Mouse (Mus musculus): ENCODE measurements at regions not wholly inside any gene's neighbourhood (a gene's known extent, or its start where the extent isn't known, plus 50 kb on each side); places are given as distances from the start of the nearest gene placed in this dataset.

GRCm38 (mm10) chr1:83728810-83729209 is 320.8 kb upstream of the Sphkap start:
- TF ChIP-seq CEBPB (IDR thresholded peaks at IDR 0.05; ENCODE audit: insufficient read depth, poor library complexity, severe bottlenecking) = no peak
- TF ChIP-seq POLR2AphosphoS2 (IDR thresholded peaks at IDR 0.05; ENCODE audit: insufficient read length, low read depth) = no peak
- TF ChIP-seq REST (IDR thresholded peaks at IDR 0.05; ENCODE audit: insufficient read depth, insufficient read length) = no peak
- no peak for TF ChIP-seq TCF3 (IDR thresholded peaks at IDR 0.05; ENCODE audit: insufficient read length, low read depth)
- TF ChIP-seq POLR2A (IDR thresholded peaks at IDR 0.05; ENCODE audit: insufficient read length, low read depth) = no peak
- TF ChIP-seq SRF (IDR thresholded peaks at IDR 0.05; ENCODE audit: control insufficient read depth, insufficient read length, low read depth) = no peak
- no peak overlapping the region for H3ac ChIP-seq (ENCODE audit: control insufficient read depth, insufficient read length)
- no peaks in the 10 kb centered on the region for H3K27me3 ChIP-seq (ENCODE audit: control insufficient read depth, insufficient read depth, insufficient read length)
- no peaks in the 10 kb centered on the region for H3K79me2 ChIP-seq (ENCODE audit: control insufficient read depth, insufficient read depth)
- no peak overlapping the region for H3K4me2 ChIP-seq (ENCODE audit: low read depth)
- H3K36me3 ChIP-seq (ENCODE audit: control insufficient read depth, insufficient read depth) = no peaks in the 10 kb centered on the region
- H3K4me3 ChIP-seq = no peak overlapping the region

GRCm38 (mm10) chr1:83727938-83728337 is 319.9 kb upstream of the Sphkap start:
- Histone ChIP-seq H3ac (ENCODE audit: control insufficient read depth, insufficient read length) (no peak overlapping the region), H3K4me2 (ENCODE audit: low read depth) (no peak overlapping the region), H3K36me3 (ENCODE audit: control insufficient read depth, insufficient read depth) (no peaks in the 10 kb centered on the region), H3K27me3 (ENCODE audit: control insufficient read depth, insufficient read depth, insufficient read length) (no peaks in the 10 kb centered on the region), H3K4me3 (no peak overlapping the region), H3K79me2 (ENCODE audit: control insufficient read depth, insufficient read depth) (no peaks in the 10 kb centered on the region)
- no peak for TF ChIP-seq CEBPB (IDR thresholded peaks at IDR 0.05; ENCODE audit: insufficient read depth, poor library complexity, severe bottlenecking)
- no peak for TF ChIP-seq TCF3 (IDR thresholded peaks at IDR 0.05; ENCODE audit: insufficient read length, low read depth)
- TF ChIP-seq E2F4 (IDR thresholded peaks at IDR 0.05; ENCODE audit: insufficient read depth) = no peak
- TF ChIP-seq MYOG (IDR thresholded peaks at IDR 0.05; ENCODE audit: control insufficient read depth in 1 of 3, insufficient read depth in 1 of 3, insufficient read length in 2 of 3, low read depth in 2 of 3) = no peak
- TF ChIP-seq MAX (IDR thresholded peaks at IDR 0.05; ENCODE audit: low read depth) = no peak
- no peak for TF ChIP-seq TCF12 (IDR thresholded peaks at IDR 0.05; ENCODE audit: insufficient read depth, poor library complexity, severe bottlenecking)
- TF ChIP-seq POLR2A (IDR thresholded peaks at IDR 0.05; ENCODE audit: insufficient read length, low read depth) = no peak
- TF ChIP-seq REST (IDR thresholded peaks at IDR 0.05; ENCODE audit: insufficient read depth, insufficient read length) = no peak
- no peak for TF ChIP-seq MYOD1 (IDR thresholded peaks at IDR 0.05; ENCODE audit: control insufficient read depth in 1 of 3, insufficient read length in 2 of 3, low read depth in 2 of 3)
- no peak for TF ChIP-seq POLR2AphosphoS2 (IDR thresholded peaks at IDR 0.05; ENCODE audit: insufficient read length, low read depth)
- no peak for TF ChIP-seq USF1 (IDR thresholded peaks at IDR 0.05; ENCODE audit: low read depth)
- TF ChIP-seq SRF (IDR thresholded peaks at IDR 0.05; ENCODE audit: control insufficient read depth, insufficient read length, low read depth) = no peak

- no peaks in the 10 kb centered on the region for H3K79me2 ChIP-seq (ENCODE audit: control insufficient read depth, insufficient read depth)
- H3ac ChIP-seq (ENCODE audit: control insufficient read depth, insufficient read length) = no peak overlapping the region
- H3K4me3 ChIP-seq = no peak overlapping the region
- TF ChIP-seq POLR2AphosphoS2 (IDR thresholded peaks at IDR 0.05; ENCODE audit: insufficient read length, low read depth) (no peak), E2F4 (IDR thresholded peaks at IDR 0.05; ENCODE audit: insufficient read depth) (no peak), CEBPB (IDR thresholded peaks at IDR 0.05; ENCODE audit: insufficient read depth, poor library complexity, severe bottlenecking) (no peak), MAX (IDR thresholded peaks at IDR 0.05; ENCODE audit: low read depth) (no peak), REST (IDR thresholded peaks at IDR 0.05; ENCODE audit: insufficient read depth, insufficient read length) (no peak), USF1 (IDR thresholded peaks at IDR 0.05; ENCODE audit: low read depth) (no peak), MYOD1 (IDR thresholded peaks at IDR 0.05; ENCODE audit: control insufficient read depth in 1 of 3, insufficient read length in 2 of 3, low read depth in 2 of 3) (no peak), MYOG (IDR thresholded peaks at IDR 0.05; ENCODE audit: control insufficient read depth in 1 of 3, insufficient read depth in 1 of 3, insufficient read length in 2 of 3, low read depth in 2 of 3) (no peak), TCF3 (IDR thresholded peaks at IDR 0.05; ENCODE audit: insufficient read length, low read depth) (no peak), SRF (IDR thresholded peaks at IDR 0.05; ENCODE audit: control insufficient read depth, insufficient read length, low read depth) (no peak), POLR2A (IDR thresholded peaks at IDR 0.05; ENCODE audit: insufficient read length, low read depth) (no peak)
- H3K4me2 ChIP-seq (ENCODE audit: low read depth) = no peak overlapping the region
- H3K36me3 ChIP-seq (ENCODE audit: control insufficient read depth, insufficient read depth) = no peaks in the 10 kb centered on the region
- no peaks in the 10 kb centered on the region for H3K27me3 ChIP-seq (ENCODE audit: control insufficient read depth, insufficient read depth, insufficient read length)
Observed at GRCm38 (mm10) chr1:83727215-83727614, 319.2 kb upstream of the Sphkap start.

GRCm38 (mm10) chr1:83723096-83723495 is 315.1 kb upstream of the Sphkap start:
- no peaks in the 10 kb centered on the region for H3K36me3 ChIP-seq (ENCODE audit: control insufficient read depth, insufficient read depth)
- no peaks in the 10 kb centered on the region for H3K27me3 ChIP-seq (ENCODE audit: control insufficient read depth, insufficient read depth, insufficient read length)
- no peak overlapping the region for H3K4me2 ChIP-seq (ENCODE audit: low read depth)
- no peak overlapping the region for H3ac ChIP-seq (ENCODE audit: control insufficient read depth, insufficient read length)
- H3K4me3 ChIP-seq = no peak overlapping the region
- TF ChIP-seq POLR2A (IDR thresholded peaks at IDR 0.05; ENCODE audit: insufficient read length, low read depth) (no peak), CEBPB (IDR thresholded peaks at IDR 0.05; ENCODE audit: insufficient read depth, poor library complexity, severe bottlenecking) (no peak)
- no peaks in the 10 kb centered on the region for H3K79me2 ChIP-seq (ENCODE audit: control insufficient read depth, insufficient read depth)

GRCm38 (mm10) chr1:83720166-83720565 is 312.2 kb upstream of the Sphkap start:
- TF ChIP-seq E2F4 (IDR thresholded peaks at IDR 0.05; ENCODE audit: insufficient read depth) (no peak), TCF12 (IDR thresholded peaks at IDR 0.05; ENCODE audit: insufficient read depth, poor library complexity, severe bottlenecking) (no peak), SRF (IDR thresholded peaks at IDR 0.05; ENCODE audit: control insufficient read depth, insufficient read length, low read depth) (no peak), MAX (IDR thresholded peaks at IDR 0.05; ENCODE audit: low read depth) (no peak), POLR2A (IDR thresholded peaks at IDR 0.05; ENCODE audit: insufficient read length, low read depth) (no peak), POLR2AphosphoS2 (IDR thresholded peaks at IDR 0.05; ENCODE audit: insufficient read length, low read depth) (no peak), MYOD1 (IDR thresholded peaks at IDR 0.05; ENCODE audit: control insufficient read depth in 1 of 3, insufficient read length in 2 of 3, low read depth in 2 of 3) (no peak), TCF3 (IDR thresholded peaks at IDR 0.05; ENCODE audit: insufficient read length, low read depth) (no peak), USF1 (IDR thresholded peaks at IDR 0.05; ENCODE audit: low read depth) (no peak), REST (IDR thresholded peaks at IDR 0.05; ENCODE audit: insufficient read depth, insufficient read length) (no peak), CEBPB (IDR thresholded peaks at IDR 0.05; ENCODE audit: insufficient read depth, poor library complexity, severe bottlenecking) (no peak), MYOG (IDR thresholded peaks at IDR 0.05; ENCODE audit: control insufficient read depth in 1 of 3, insufficient read depth in 1 of 3, insufficient read length in 2 of 3, low read depth in 2 of 3) (no peak)
- H3K27me3 ChIP-seq (ENCODE audit: control insufficient read depth, insufficient read depth, insufficient read length) = no peaks in the 10 kb centered on the region
- no peak overlapping the region for H3K4me3 ChIP-seq
- no peaks in the 10 kb centered on the region for H3K36me3 ChIP-seq (ENCODE audit: control insufficient read depth, insufficient read depth)
- H3K4me2 ChIP-seq (ENCODE audit: low read depth) = no peak overlapping the region
- no peaks in the 10 kb centered on the region for H3K79me2 ChIP-seq (ENCODE audit: control insufficient read depth, insufficient read depth)
- no peak overlapping the region for H3ac ChIP-seq (ENCODE audit: control insufficient read depth, insufficient read length)
